Mouse (Mus musculus) embryonic fibroblast, embryonic 13.5 days (primary cell): ENCODE measurements at regions not wholly inside any gene's neighbourhood (a gene's known extent, or its start where the extent isn't known, plus 50 kb on each side); places are given as distances from the start of the nearest gene placed in this dataset.

Experiments used
- H3K27ac ChIP-seq: 2 replicates; pipeline ENCODE4 v1.5.1; 2012; ENCODE audit warnings: low read length, control low read depth, inconsistent platforms; ENCODE audit not compliant: insufficient read depth
- H3K4me1 ChIP-seq: 2 replicates; pipeline ENCODE4 v1.6.1; 2011; ENCODE audit warnings: low read length; ENCODE audit not compliant: control insufficient read depth, insufficient read depth
- H3K4me3 ChIP-seq: 2 replicates; pipeline ENCODE4 v1.5.1; 2011; ENCODE audit warnings: mild to moderate bottlenecking, control low read depth, low read length; ENCODE audit not compliant: insufficient read depth
- CTCF ChIP-seq: IDR thresholded peaks from 2 replicates; pipeline ENCODE4 v1.5.1; 2011; ENCODE audit warnings: mild to moderate bottlenecking, control low read depth, low read length, moderate library complexity, borderline replicate concordance; ENCODE audit not compliant: insufficient read depth
- POLR2A ChIP-seq: IDR thresholded peaks from 2 replicates; pipeline ENCODE4 v1.6.1; 2011; ENCODE audit warnings: low read depth, mild to moderate bottlenecking, control low read depth, low read length, moderate library complexity

DNA sequence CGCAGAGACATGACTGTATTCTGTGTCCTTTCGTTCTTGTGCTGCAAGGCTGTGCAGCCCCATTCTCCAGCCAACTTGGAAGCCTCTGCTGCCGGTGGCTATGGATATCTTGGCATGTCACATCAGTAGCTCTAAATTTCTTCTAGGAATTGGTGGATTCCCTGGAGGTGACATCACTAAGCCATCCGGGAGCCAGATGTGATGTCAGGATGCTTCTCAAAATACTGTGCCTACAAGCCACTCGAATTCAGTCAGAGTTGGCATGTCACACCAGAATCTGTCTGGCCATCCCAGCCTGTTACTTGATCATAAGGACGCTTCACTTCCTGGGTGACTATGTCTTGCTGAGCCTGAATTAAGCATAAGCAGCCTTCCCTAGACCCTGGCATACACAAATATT lies 359.9 kb downstream of the Mctp2 start:
- Histone ChIP-seq H3K4me1 (peaks cover 2% of the 10 kb centered on the region), H3K4me3 (no peak overlapping the region), H3K27ac (no peak overlapping the region)
- TF ChIP-seq POLR2A, result no peak

GRCm38 (mm10) chr7:71943078-71944042 lies 363.0 kb downstream of the Mctp2 start:
- TF ChIP-seq CTCF, result no peak
- no peak for TF ChIP-seq POLR2A
- Histone ChIP-seq H3K27ac (no peak overlapping the region), H3K4me1 (peaks cover 2% of the 10 kb centered on the region), H3K4me3 (no peak overlapping the region)

DNA sequence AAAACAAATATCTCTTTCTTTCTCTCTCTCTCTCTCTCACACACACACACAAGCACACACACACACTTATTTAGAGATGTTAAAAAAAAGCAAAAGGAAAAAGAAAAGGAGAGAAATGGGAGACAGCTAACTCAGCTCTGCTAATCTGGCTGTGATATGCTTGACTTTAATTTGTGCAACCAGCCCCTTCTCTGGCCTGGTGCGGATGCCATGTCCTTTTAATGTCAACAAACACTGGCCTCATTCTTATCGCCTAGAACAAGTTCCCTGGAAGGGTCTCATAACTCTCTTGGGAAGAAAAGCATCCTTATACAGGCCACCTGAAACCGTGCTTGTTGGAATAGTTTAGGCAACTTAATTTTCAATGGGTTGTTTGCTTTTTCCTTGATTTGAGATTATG lies 368.7 kb downstream of the Mctp2 start:
- TF ChIP-seq POLR2A, result no peak
- no peak for TF ChIP-seq CTCF
- no peak overlapping the region for H3K4me3 ChIP-seq
- no peak overlapping the region for H3K27ac ChIP-seq
- no peaks in the 10 kb centered on the region for H3K4me1 ChIP-seq

DNA sequence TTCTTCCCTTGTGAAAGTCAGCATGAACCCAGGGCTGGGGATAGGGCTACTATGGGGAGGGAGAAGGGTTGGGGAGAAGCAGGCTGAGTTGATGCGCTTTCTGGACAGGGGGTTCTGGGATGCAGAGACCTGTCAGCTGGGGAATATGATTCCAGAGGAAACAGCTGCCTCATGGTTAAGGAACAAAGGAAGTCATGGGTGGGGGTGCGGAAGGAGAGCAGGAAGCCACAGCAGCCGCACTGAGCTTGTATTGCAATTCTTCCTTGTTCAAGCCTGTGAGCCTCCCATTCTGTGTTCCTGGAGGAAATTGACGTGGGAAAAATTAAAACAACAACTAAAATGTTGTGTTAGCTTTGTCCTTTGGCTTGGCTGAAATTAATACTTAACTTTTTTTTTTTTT lies 369.7 kb downstream of the Mctp2 start:
- Histone ChIP-seq H3K4me1 (no peaks in the 10 kb centered on the region), H3K27ac (no peak overlapping the region), H3K4me3 (no peak overlapping the region)
- TF ChIP-seq POLR2A (no peak), CTCF (no peak)
